Mouse (Mus musculus) heart, embryonic 10.5 days (tissue): Measurements from ENCODE around the gene Nol12. TPM values are rescaled to one million over a fixed set of nuclear protein-coding genes. Genes with fewer than 3 reads are reported as not detected.

Source experiments
- DNase-seq: peaks from one replicate; pipeline ENCODE4 v3.0.0-alpha.2; 2017; ENCODE audit warnings: low spot score
- H3K27ac ChIP-seq: fragments of 300-500 bp; sonication (generic); 2 replicates; pipeline ENCODE4 v1.5.1; 2016; ENCODE audit warnings: mild to moderate bottlenecking
- H3K27me3 ChIP-seq: fragments of 300-500 bp; sonication (generic); 2 replicates; pipeline ENCODE4 v1.6.1; 2016; ENCODE audit warnings: mild to moderate bottlenecking; ENCODE audit not compliant: poor library complexity, insufficient read depth, severe bottlenecking
- H3K36me3 ChIP-seq: fragments of 300-500 bp; sonication (generic); 2 replicates; pipeline ENCODE4 v1.6.1; 2016; ENCODE audit warnings: mild to moderate bottlenecking, moderate library complexity
- H3K4me1 ChIP-seq: fragments of 300-500 bp; sonication (generic); 2 replicates; pipeline ENCODE4 v1.6.1; 2016; ENCODE audit warnings: mild to moderate bottlenecking
- H3K4me3 ChIP-seq: fragments of 300-500 bp; sonication (generic); 2 replicates; pipeline ENCODE4 v1.5.1; 2016; ENCODE audit warnings: mild to moderate bottlenecking, moderate library complexity
- H3K9me3 ChIP-seq: fragments of 300-500 bp; sonication (generic); 2 replicates; pipeline ENCODE4 v1.6.1; 2016; ENCODE audit warnings: mild to moderate bottlenecking, moderate library complexity
- WGBS: fragments of 180-500 bp; shearing (Covaris S2); methylation state at CpG from one replicate; pipeline ENCODE4 v1.1.7; 2016; 5-methylcytosine and 5-hydroxymethylcytosine counted together
- polyA plus RNA-seq: library from polyadenylated mRNA; unstranded; fragments of >200 nt; fragmentation: Nextera tagmentation; extraction: Ambion mirVana; gene quantifications from 2 replicates; pipeline ENCODE4 v1.2.1, GENCODE M21; 2016

The Nol12 gene
- polyA plus RNA-seq, 1 experiment from 2014 or later = 70.0 TPM

DNA sequence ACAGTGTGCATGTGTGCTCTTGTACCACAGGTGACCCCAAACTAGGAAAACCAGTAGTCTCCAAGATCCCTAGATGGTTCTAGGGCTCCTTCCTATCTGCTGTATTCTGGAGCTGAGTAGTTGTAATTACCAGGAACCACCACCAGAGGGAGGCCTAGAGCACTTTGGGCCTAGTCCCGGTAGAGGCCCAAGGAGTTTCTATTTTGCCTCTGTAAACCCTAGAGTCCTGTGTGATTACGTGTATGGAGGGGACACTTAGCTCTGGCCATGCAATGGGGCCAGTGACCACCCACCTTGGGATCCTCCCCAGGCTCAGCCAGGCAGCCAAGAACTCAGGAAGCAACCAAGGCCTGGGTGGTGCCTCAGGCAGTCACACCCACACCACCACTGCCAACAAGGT is 31.5 kb upstream of the Nol12 start:
- Histone ChIP-seq H3K27me3 (no peaks in the 10 kb centered on the region), H3K36me3 (peaks cover 67% of the 10 kb centered on the region), H3K9me3 (no peaks in the 10 kb centered on the region), H3K4me3 (no peak overlapping the region), H3K27ac (no peak overlapping the region), H3K4me1 (peaks cover 37% of the 10 kb centered on the region)
- no peak for DNase-seq
- 10% methylated on average over 2 of the region's 2 CpGs for WGBS

GRCm38 (mm10) chr15:78908399-78908798 is 26.3 kb upstream of the Nol12 start:
- WGBS = 85% methylated on average over 7 of the region's 7 CpGs
- no peaks in the 10 kb centered on the region for H3K9me3 ChIP-seq
- H3K27me3 ChIP-seq = no peaks in the 10 kb centered on the region
- peaks cover 91% of the 10 kb centered on the region for H3K36me3 ChIP-seq
- H3K4me3 ChIP-seq = no peak overlapping the region
- no peak for DNase-seq
- H3K4me1 ChIP-seq = peaks cover 7% of the 10 kb centered on the region; the same call in 1 of the 2 replicates
- H3K27ac ChIP-seq = no peak overlapping the region

GRCm38 (mm10) chr15:78908982-78909381 is 25.8 kb upstream of the Nol12 start:
- H3K27me3 ChIP-seq = no peaks in the 10 kb centered on the region
- peaks cover 9% of the 10 kb centered on the region for H3K4me1 ChIP-seq
- H3K27ac ChIP-seq = no peak overlapping the region
- DNase-seq = no peak
- no peak overlapping the region for H3K4me3 ChIP-seq
- H3K9me3 ChIP-seq = no peaks in the 10 kb centered on the region
- H3K36me3 ChIP-seq = peaks cover 85% of the 10 kb centered on the region
- 82% methylated on average over 8 of the region's 8 CpGs for WGBS

DNA sequence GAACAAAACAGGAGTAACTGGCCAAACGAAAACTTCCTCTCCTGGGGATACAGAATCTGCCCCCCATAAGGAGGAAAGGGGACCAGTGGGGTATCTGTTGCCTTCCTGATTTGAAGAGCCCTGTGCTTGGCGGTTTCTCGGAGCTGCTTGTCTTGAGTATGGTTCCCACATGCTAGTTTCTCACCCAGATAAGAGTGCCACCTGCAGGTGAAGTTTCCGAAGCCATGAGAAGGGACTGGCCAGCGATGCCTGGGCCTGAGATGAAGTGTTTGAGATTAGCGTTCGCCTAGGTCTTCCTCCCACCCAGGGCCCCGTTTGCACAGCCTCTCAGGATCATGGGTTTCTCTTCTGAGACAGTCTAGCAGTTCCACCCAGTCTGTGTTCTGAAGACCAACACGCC is 22.7 kb upstream of the Nol12 start:
- 36% methylated on average over 9 of the region's 9 CpGs for WGBS
- H3K4me3 ChIP-seq = no peak overlapping the region
- no peak for DNase-seq
- H3K36me3 ChIP-seq = peaks cover 55% of the 10 kb centered on the region
- H3K4me1 ChIP-seq = peaks cover 37% of the 10 kb centered on the region
- H3K9me3 ChIP-seq = no peaks in the 10 kb centered on the region
- H3K27ac ChIP-seq = no peak overlapping the region
- H3K27me3 ChIP-seq = no peaks in the 10 kb centered on the region

DNA sequence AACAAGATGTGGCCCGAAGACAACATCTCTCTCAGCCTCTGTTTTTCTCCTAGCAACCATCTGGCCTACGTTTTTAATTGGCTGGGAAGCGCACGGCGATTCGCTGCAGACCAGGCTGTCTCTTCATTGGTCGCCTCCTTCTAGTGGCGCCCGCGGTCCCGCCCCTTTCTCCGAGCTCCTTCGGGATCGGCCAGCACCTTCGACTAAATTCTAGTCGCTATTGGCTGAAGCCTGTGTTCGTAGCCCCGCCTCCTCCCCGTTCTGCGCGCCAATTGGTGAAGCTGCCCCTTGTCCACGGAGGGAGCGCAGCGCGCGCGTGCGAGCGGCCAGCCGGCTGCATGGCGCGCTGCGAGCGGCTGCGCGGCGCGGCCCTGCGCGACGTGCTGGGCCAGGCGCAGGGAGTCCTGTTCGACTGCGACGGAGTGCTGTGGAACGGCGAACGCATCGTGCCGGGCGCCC is 21.1 kb upstream of the Nol12 start, which contains the start of gene Pdxp:
TSS of gene Pdxp (plus strand) at position 288 of the 459 bp plus-strand sequence.
- H3K27me3 ChIP-seq = no peaks in the 10 kb centered on the region
- H3K4me3 ChIP-seq = peak within 1 kb of the TSS; percentile 86
- H3K9me3 ChIP-seq = no peaks in the 10 kb centered on the region
- H3K36me3 ChIP-seq = peaks cover 50% of the 10 kb centered on the region
- WGBS = under 1% methylated on average over 51 of the region's 51 CpGs
- H3K27ac ChIP-seq = peak within 1 kb of the TSS; percentile 93
- DNase-seq = peak; percentile 99
- peaks cover 42% of the 10 kb centered on the region for H3K4me1 ChIP-seq

GRCm38 (mm10) chr15:78914091-78914822 is 20.5 kb upstream of the Nol12 start:
- Histone ChIP-seq H3K27me3 (no peaks in the 10 kb centered on the region), H3K4me1 (peaks cover 40% of the 10 kb centered on the region), H3K4me3 (peak overlapping the region; percentile 86), H3K9me3 (no peaks in the 10 kb centered on the region), H3K36me3 (peaks cover 49% of the 10 kb centered on the region), H3K27ac (peak overlapping the region; percentile 93)
- no peak for DNase-seq
- under 1% methylated on average over 87 of the region's 87 CpGs for WGBS

DNA sequence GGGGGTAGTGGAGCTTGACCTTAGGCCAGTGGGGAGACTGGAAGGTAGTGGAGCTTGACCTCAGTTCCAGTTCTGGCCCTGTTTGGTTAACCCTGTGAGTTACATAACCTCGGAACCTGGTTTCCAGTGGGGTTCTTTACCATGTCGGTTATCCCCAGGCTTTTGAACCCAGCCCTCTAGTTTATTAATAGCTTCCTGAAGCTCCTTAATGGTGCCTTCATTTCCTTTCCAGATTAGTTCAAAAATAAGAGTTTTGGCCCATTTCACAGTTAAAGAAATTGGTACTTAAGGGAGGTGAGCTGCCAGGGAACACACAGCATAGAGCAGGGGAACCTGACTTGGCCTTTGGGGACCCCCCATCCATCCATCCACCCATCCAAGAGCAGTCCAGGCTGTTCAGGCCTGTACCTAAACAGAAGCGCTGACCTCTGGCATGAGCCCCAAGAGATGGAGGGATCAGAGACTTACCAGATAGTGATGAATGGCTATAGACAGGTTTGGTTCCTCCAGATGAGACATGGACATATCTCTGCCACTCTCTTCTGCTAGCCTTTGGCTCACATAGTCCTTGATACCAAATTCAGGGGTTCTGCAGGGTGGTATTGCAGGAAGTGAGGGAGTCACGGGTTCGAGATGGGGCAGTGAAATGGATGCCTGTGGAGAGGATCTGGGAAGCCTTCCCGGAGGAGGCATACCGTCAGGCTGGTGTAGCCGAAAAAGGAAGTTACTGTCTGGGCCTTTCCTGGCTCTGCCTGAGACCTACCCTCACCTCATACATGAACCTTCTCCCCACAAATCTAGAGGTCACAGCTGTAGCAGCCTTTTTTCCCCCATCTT is 19.7 kb upstream of the Nol12 start:
- DNase-seq = no peak
- peaks cover 45% of the 10 kb centered on the region for H3K36me3 ChIP-seq
- no peaks in the 10 kb centered on the region for H3K9me3 ChIP-seq
- H3K4me1 ChIP-seq = peaks cover 40% of the 10 kb centered on the region
- 52% methylated on average over 8 of the region's 8 CpGs for WGBS
- peak overlapping the region; percentile 93 for H3K27ac ChIP-seq
- H3K27me3 ChIP-seq = no peaks in the 10 kb centered on the region
- H3K4me3 ChIP-seq = peak overlapping the region; percentile 86

- Histone ChIP-seq H3K9me3 (no peaks in the 10 kb centered on the region), H3K4me1 (peaks cover 41% of the 10 kb centered on the region), H3K36me3 (peaks cover 39% of the 10 kb centered on the region), H3K27me3 (no peaks in the 10 kb centered on the region), H3K27ac (no peak overlapping the region), H3K4me3 (peak overlapping the region; percentile 86)
- WGBS = 9% methylated on average over 8 of the region's 8 CpGs
- peak; percentile 89 for DNase-seq
Measured at GRCm38 (mm10) chr15:78915660-78916017, 19.1 kb upstream of the Nol12 start.

GRCm38 (mm10) chr15:78916052-78916826 is 18.5 kb upstream of the Nol12 start:
- Histone ChIP-seq H3K36me3 (peaks cover 33% of the 10 kb centered on the region), H3K4me3 (peak overlapping the region; percentile 86), H3K27me3 (no peaks in the 10 kb centered on the region), H3K27ac (0 out of 2 replicates have a peak overlapping the region, but pooled peaks have one; percentile 43), H3K4me1 (peaks cover 41% of the 10 kb centered on the region), H3K9me3 (no peaks in the 10 kb centered on the region)
- 71% methylated on average over 12 of the region's 12 CpGs for WGBS
- DNase-seq = no peak

GRCm38 (mm10) chr15:78918126-78918525 is 16.6 kb upstream of the Nol12 start:
- H3K27ac ChIP-seq = no peak overlapping the region
- WGBS = 92% methylated on average over 23 of the region's 23 CpGs
- H3K9me3 ChIP-seq = no peaks in the 10 kb centered on the region
- H3K27me3 ChIP-seq = no peaks in the 10 kb centered on the region
- H3K4me1 ChIP-seq = peaks cover 41% of the 10 kb centered on the region
- DNase-seq = no peak
- peaks cover 20% of the 10 kb centered on the region for H3K36me3 ChIP-seq
- no peak overlapping the region for H3K4me3 ChIP-seq

GRCm38 (mm10) chr15:78919914-78920313 is 14.8 kb upstream of the Nol12 start:
- Histone ChIP-seq H3K27ac (no peak overlapping the region), H3K4me1 (peaks cover 39% of the 10 kb centered on the region), H3K36me3 (peaks cover 20% of the 10 kb centered on the region), H3K27me3 (no peaks in the 10 kb centered on the region), H3K4me3 (no peak overlapping the region), H3K9me3 (no peaks in the 10 kb centered on the region)
- no peak for DNase-seq
- WGBS = 62% methylated on average over 12 of the region's 12 CpGs

- H3K27ac ChIP-seq = peak overlapping the region; percentile 12; the same call in 1 of the 2 replicates
Measured at GRCm38 (mm10) chr15:78922700-78923099, 12.0 kb upstream of the Nol12 start.

More at GRCm38 (mm10) chr15:78922700-78923099, 12.0 kb upstream of the Nol12 start:
- 73% methylated on average over 7 of the region's 7 CpGs for WGBS
- no peaks in the 10 kb centered on the region for H3K9me3 ChIP-seq
- H3K4me3 ChIP-seq = no peak overlapping the region
- H3K27me3 ChIP-seq = no peaks in the 10 kb centered on the region
- DNase-seq = peak; percentile 87
- H3K4me1 ChIP-seq = peaks cover 47% of the 10 kb centered on the region
- H3K36me3 ChIP-seq = peaks cover 15% of the 10 kb centered on the region
